Mouse (Mus musculus) cerebellum, postnatal 14 days (tissue): ENCODE measurements around the gene Cbr4.

ENCODE experiments used
- DNase-seq, 2 experiments: peaks; one replicate each; pipeline ENCODE4 v3.0.0; 2021; ENCODE audit warnings: mixed read lengths in 2 of 2

Cbr4 gene

GRCm38 (mm10) chr8:61552221-61552620 is 64.7 kb downstream of the Cbr4 start:
- no peak for DNase-seq

GRCm38 (mm10) chr8:61552755-61553402 is 65.3 kb downstream of the Cbr4 start:
- no peak for DNase-seq

DNA sequence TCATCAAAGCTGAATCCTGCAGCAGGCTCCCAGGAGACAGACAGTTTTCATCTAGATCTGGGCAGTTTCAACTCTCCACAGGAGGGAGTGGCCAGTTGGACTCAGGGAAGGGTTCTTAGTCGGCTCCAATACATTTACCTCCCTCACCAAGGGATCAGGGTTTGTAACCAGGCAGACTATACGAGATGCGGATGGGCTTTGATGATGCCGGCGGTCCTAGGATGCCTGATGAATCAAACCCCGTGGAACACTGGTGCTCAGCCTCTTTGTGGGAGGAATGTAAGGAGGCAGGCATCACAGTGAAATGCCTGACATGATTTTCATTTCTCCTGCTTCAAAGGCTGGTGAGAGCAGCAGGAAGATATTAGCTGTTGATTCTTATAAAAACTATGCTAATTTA is 67.8 kb downstream of the Cbr4 start:
- DNase-seq, result no peak

GRCm38 (mm10) chr8:61556219-61556618 is 68.7 kb downstream of the Cbr4 start:
- no peak for DNase-seq
